Mouse (Mus musculus): ENCODE results near the gene Obsl1.

- TF ChIP-seq CTCF (IDR thresholded peaks at IDR 0.05; ENCODE audit: borderline replicate concordance, extremely low read depth, insufficient read depth, insufficient read length) (no peak), POLR2A (IDR thresholded peaks at IDR 0.05; ENCODE audit: borderline replicate concordance, extremely low read depth, insufficient read depth, insufficient read length, poor library complexity, severe bottlenecking) (no peak)
Observed at GRCm38 (mm10) chr1:75532280-75533172, 26.3 kb upstream of the Obsl1 start.
